Mouse (Mus musculus): ENCODE results near the gene Dab1.

Gene Dab1

GRCm38 (mm10) chr4:104509230-104509985 lies 890.2 kb downstream of the Dab1 start:
- no peak for DNase-seq (ENCODE audit: low read depth, low spot score)

DNA sequence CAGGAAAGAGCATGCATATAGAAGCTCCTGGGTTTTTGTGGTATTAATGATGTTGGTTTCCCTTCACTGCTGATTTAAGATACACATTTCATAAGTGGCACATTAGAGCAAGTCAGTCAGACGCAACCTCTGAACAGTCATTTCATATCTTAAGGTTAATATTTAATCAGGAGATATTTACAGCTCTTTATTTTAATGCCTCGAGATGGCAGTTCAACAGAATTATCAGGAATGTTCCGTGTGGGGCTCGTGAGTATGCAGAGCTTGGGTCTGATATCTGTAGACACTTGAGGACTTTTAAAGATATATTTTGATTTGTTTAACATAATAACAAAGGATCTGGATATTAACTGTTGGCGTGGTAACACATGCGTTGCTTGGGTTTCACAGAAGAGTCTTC lies 892.7 kb downstream of the Dab1 start:
- no peak for DNase-seq (ENCODE audit: low read depth, low spot score)

DNA sequence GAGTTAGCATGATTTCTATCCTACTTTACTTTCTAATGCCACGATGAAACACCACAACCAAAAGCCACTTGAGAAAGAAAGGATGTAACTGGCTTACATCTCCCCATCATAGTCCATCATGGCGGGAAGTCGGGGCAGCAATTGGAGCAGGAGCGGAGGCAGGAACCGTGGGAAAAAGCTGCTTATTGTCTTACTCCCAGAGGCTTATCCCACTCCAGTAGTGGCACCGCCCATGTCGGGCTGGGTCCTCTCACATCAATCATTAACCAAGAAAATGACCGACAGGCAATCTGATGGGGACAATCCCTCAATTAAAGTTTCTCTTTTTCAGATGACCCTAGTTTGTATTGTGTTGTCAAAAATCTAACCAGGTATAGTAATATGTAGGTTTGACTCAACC lies 893.4 kb downstream of the Dab1 start:
- no peak for DNase-seq (ENCODE audit: low read depth, low spot score)

- no peak for DNase-seq (ENCODE audit: low read depth, low spot score)
Observed at GRCm38 (mm10) chr4:104513622-104514021, 894.5 kb downstream of the Dab1 start.

- DNase-seq (ENCODE audit: low read depth, low spot score): peak; percentile 4
Observed at GRCm38 (mm10) chr4:104514568-104515000, 895.4 kb downstream of the Dab1 start.

DNA sequence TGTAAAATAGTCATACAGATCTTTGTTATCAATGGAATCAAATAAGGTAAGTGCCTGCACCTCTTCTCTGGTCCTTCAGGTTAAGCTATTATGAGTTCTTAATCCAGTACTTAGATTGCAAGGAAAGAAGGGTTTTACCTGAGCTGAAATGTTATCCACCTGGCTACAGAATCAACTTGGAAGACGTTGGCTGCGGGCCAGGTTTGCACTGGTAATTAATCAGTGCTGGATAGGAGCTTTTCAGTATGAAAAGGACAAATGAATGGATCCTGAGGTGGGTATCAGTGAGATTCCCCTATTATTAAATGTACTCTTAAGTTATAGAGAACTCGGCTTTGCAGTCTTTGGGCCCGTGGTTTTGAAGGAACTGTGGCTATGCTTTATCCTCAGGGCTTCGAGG lies 896.5 kb downstream of the Dab1 start:
- no peak for DNase-seq (ENCODE audit: low read depth, low spot score)

- no peak for DNase-seq (ENCODE audit: low read depth, low spot score)
Observed at GRCm38 (mm10) chr4:104522324-104522723, 903.2 kb downstream of the Dab1 start.

DNA sequence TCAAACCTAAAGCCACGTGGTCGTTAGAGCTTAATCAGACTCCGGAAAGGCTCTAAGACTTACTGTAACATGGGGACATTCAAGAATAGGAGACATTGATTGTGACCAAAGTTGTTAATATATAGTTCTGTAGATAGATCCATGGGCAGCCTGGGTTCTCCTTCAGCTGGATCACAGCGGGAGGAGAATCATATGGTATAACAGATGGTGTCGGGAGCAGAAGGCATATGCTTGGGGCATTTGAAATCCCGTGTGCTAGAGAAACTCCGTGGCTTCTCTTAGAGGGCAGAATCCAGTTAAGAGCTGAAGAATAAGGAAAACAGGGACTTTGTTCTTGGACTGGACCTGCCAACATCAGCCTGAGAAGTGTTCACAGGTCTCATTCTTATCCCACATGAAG lies 904.6 kb downstream of the Dab1 start:
- DNase-seq (ENCODE audit: low read depth, low spot score): no peak

- no peak for DNase-seq (ENCODE audit: low read depth, low spot score)
Observed at GRCm38 (mm10) chr4:104529905-104530646, 910.9 kb downstream of the Dab1 start.

DNA sequence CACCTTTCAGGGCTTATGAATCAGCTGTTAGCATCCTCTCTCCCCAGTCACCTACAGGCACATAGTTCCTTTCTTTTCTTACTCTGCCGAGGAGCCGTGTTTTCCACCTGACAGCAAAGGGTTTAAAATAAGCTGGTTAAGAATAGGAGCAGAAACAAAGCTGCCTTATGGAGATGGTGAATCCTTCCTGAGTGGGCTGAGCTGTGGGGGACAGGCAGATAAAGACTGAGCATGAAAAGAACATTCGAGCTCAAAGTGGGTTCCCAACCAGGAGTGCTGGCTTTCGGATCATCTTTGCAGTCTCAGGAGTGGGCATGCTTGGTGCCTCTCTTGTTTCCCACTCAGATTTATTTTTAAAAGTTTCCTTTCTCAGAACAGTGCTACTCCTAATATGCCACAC lies 913.7 kb downstream of the Dab1 start:
- DNase-seq (ENCODE audit: low read depth, low spot score): no peak

DNA sequence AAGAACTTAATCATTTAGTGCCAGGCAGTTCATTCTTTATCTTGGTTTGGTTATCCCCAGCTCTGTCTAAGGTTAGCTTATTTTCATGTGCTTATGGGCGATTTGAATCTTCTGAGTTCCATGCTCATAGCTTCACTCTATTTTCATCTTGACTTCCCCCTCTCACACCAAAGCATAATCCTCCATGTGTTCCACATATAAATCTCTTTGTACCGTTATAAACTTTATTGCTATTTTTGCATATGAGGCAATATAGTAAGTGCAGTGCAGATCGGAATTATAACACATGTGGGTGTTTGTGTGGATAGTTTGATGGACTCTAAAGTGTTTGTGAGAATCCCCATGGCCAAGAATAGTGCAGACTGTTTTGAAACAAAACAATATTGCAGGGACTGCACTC lies 919.3 kb downstream of the Dab1 start:
- DNase-seq (ENCODE audit: low read depth, low spot score): no peak

GRCm38 (mm10) chr4:104539047-104539446 lies 919.9 kb downstream of the Dab1 start:
- no peak for DNase-seq (ENCODE audit: low read depth, low spot score)

DNA sequence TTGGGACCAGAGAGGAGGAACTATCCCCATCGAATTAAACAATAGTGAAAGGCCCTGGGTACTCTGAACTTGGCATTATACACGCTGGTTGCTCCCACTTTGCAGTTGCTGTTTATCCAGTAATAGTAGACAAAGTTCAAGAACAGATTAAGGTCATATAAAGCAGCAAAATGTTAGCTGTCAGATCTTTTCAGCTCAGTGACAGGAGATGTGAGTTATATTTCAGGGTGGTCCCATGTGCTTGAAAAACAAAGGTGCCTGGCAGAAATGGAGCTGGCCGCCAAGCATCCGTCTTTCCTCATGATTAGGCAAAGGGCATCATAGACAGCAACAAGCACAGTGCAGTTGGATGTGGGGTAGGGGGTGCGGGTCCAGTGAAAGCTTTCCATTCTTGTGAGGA lies 927.9 kb downstream of the Dab1 start:
- no peak for DNase-seq (ENCODE audit: low read depth, low spot score)

- DNase-seq (ENCODE audit: low read depth, low spot score): no peak
Observed at GRCm38 (mm10) chr4:104548287-104548686, 929.1 kb downstream of the Dab1 start.

DNA sequence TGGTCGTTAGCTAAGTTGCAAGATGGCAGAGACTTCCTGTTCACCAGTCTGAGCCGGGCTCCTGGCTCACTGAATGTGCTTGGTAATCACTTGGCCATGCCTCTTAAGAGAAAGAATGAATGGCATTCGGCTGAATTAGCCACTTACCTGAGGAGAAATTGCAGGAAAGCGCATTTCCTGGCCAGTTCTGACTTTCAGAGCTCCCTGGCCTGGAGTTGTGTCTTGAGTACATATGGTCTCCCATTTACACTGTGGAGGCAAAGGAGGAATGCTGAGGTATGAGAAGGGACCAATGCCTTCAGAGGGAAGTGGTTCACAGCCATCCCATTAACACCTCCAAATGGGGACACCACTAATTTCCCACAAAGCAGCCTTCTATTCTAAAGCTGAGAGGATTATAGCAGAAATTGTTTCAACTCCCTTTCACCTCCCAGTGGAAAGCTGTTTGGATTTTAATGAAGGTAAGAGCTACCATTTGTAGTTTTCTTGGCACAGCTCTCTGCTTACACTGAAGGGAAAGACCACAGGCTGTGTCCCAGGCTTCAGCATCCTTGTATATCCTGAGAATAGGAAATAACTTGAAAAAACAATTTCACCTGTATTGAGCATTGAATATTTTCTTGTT lies 931.5 kb downstream of the Dab1 start:
- DNase-seq (ENCODE audit: low read depth, low spot score): no peak

DNA sequence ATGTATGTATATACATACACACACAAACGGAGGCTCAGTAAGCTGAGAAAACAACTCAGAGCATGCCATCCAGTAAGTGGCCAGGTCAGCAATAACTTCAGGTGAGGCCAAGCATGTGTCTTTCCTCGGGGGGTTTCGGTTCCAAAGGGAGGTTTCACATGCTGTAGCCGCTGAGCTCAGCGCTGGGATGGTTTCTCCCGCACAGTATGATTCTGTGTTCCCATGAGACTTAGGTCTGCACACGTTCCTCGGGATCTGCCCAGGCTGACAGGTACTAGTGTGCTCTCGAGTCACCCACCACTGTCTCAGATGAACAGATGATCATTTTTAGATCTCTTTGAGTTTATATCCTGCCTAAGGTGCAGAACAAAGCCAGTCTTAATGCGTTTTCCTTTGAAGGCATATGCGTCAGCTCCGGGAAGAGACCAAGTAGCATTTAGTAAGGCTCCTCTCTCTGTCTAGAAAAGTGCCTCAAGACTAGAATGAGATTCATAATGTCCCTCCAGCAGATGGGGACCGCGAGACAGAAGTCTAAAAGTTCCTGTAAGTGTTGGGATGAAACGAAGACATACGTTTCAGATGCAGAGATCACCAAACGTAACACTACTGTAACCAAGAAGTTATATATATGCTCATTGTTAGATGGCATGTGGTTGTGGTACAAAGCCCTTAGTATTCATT lies 932.4 kb downstream of the Dab1 start:
- no peak for DNase-seq (ENCODE audit: low read depth, low spot score)

DNA sequence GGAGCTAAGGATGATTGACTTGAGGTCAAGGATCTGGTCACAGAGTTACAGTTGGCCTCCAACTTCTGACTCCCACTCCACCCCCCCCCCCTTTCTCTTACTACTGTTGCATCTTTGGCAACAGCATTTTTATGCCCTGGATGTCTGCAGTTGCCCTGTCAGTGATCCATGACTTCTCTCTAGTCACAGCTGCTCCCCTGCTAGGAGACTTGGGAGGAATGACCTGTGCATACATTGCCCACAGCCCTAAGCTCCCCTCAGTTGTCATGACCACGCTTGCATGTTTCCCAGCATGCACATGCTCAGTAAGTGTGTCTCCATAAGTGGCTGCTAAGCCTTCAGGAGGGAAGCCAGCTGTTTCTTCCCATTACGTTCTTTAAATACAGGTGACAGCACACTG lies 936.2 kb downstream of the Dab1 start:
- DNase-seq (ENCODE audit: low read depth, low spot score): no peak

DNA sequence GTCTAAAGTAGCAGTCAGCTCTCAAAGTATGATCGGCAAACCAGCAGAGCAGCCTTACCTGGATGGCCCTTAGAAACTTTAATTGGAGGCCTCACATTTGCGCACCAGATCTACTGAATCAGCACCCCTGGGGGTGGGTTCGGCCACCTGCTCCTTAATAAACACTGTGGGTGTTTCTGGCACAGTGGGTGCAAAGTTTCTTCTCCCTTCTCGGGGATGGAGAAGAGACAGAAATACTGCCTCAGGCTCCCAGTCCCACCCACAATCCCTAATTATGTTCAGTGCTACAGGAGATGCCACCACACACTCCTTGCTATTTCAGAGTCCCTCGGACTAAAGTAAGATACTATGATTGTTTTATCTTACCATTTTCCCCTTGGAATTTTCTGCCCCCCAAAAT lies 944.4 kb downstream of the Dab1 start:
- no peak for DNase-seq (ENCODE audit: low read depth, low spot score)

- no peak for DNase-seq (ENCODE audit: low read depth, low spot score)
Observed at GRCm38 (mm10) chr4:104570523-104570922, 951.4 kb downstream of the Dab1 start.

DNA sequence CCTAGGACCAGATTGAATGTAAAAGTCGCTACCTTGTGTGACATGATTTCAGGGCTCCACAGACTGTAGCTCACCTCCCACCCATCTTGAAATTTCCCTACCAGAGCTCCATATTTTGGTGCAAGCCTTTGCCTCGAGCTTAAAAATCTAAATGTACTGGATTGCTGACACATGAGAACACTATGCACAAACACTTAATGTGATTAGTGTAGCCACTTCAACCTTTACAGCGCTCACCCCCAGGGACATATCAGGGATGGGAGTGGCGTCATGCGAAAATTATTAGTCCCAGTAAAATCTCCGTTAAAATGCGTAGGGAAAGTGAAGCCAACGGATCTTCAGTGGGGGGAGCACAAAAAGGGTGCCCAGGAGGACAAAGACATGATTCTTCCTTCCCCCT lies 953.3 kb downstream of the Dab1 start:
- no peak for DNase-seq (ENCODE audit: low read depth, low spot score)

DNA sequence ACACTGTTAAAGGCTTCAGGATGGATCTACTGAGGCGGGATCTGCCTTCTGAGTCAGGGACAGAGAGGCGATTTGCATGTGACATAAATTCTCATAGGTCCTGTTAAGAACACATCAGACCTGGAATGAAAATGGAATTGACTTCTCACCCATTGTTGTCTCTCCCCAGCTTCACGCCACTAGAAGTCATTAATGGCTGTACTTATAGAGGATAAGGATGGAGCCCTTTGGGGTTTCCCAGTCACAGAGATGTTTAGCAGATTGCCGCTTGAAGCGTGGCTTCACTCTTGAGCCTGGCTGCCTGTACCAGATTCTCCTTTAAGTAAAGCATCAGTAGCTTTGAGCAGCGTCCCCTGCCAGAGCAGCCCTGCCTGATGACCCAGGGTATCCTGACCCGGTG lies 954.3 kb downstream of the Dab1 start:
- no peak for DNase-seq (ENCODE audit: low read depth, low spot score)

DNA sequence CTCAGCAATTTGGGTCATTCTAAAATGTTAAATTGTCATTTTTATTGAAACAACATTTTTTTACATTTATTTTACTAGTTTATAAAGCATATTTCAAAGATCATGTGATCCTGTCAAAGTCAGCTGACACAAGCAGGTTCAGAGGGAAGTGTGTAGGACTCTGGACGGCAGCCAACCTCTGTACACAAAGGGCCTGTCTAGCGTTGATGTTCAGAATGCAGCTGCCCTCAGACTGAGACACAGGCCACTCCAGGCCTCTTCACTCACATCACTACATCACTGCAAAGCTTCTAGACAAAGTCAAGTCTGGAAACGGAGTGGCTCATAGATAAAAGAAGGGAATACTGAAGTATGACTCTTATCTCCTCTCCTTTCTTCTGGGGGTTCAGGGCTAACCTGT lies 959.2 kb downstream of the Dab1 start:
- DNase-seq (ENCODE audit: low read depth, low spot score): no peak

Data from A20 (cell line).